Comparison of ENCODE assay signal across 8 mouse cellular contexts in genomic region chr17:84187264-84187663, GRCm38 (mm10). TPM values are rescaled to one million over a fixed set of nuclear protein-coding genes. Genes with fewer than 3 reads are reported as not detected.
A peak's percentile ranks its signal among the peaks of the same experiment; 100 is the strongest.
DNase-seq lines count a peak whose midpoint lies in the region; ATAC-seq and TF ChIP-seq lines count a peak whose summit lies in the region.
"Not testable (repeated sequence)": the region's sequence is repeated elsewhere in the genome, so short reads cannot be mapped to it uniquely, and the experiment has no call there.

No protein-coding gene starts in this region.

- not testable (repeated sequence) for TF ChIP-seq EP300 in stomach, postnatal 0 days (optimal IDR thresholded peaks at IDR 0.05)

- ATAC-seq in Patski = peak; percentile 37
- ATAC-seq in erythroblast, adult 5-6 weeks (replicated peaks; ENCODE audit: low FRiP score, poor library complexity, severe bottlenecking) = 0 out of 2 replicates have a peak, but pooled peaks have one; percentile 13
- peak; percentile 35 for ATAC-seq in hindbrain, embryonic 16.5 days
- ATAC-seq in limb, embryonic 11.5 days (ENCODE audit: insufficient number of reproducible peaks, low FRiP score, low TSS enrichment, low read depth) = not testable (repeated sequence)
- peak; percentile 21 for ATAC-seq in lung, embryonic 15.5 days (ENCODE audit: borderline replicate concordance, extremely low read depth, low FRiP score, low TSS enrichment)
- peak; percentile 32; the same call in 1 of the 2 replicates for ATAC-seq in midbrain, postnatal 0 days (ENCODE audit: low FRiP score)
- peak; percentile 53 for ATAC-seq in stomach, postnatal 0 days (ENCODE audit: low FRiP score, low TSS enrichment)

- H3K4me2 ChIP-seq in hindbrain, embryonic 16.5 days (ENCODE audit: low read length) = peak overlapping the region; percentile 94
- peak overlapping the region; percentile 88 for H3K4me2 ChIP-seq in limb, embryonic 11.5 days (ENCODE audit: low read depth, severe bottlenecking)
- H3K4me2 ChIP-seq in lung, embryonic 15.5 days = peak overlapping the region; percentile 94
- peak overlapping the region; percentile 88 for H3K4me2 ChIP-seq in midbrain, postnatal 0 days (ENCODE audit: low read depth, low read length, poor library complexity, severe bottlenecking)
- peak overlapping the region; percentile 73 for H3K4me2 ChIP-seq in stomach, postnatal 0 days (replicated peaks; ENCODE audit: low read depth)

- CTCF ChIA-PET in Patski (lab: Charles Lee) = interaction anchor here (0.8 to 1.6 kb wide), 4 partner anchors 69 to 183 kb away, joined by 3 to 8 read pairs (median 3); no protein-coding TSS in a partner anchor

- 1% methylated on average over 12 of the region's 37 CpGs for WGBS in heart, embryonic 10.5 days
- 0% methylated on average over 10 of the region's 37 CpGs for WGBS in hindbrain, embryonic 16.5 days
- WGBS in limb, embryonic 11.5 days = 0% methylated on average over 9 of the region's 37 CpGs
- WGBS in lung, embryonic 15.5 days = 0% methylated on average over 15 of the region's 37 CpGs
- 0% methylated on average over 5 of the region's 37 CpGs for WGBS in midbrain, postnatal 0 days
- 0% methylated on average over 8 of the region's 37 CpGs for WGBS in stomach, postnatal 0 days

- TF ChIP-seq CTCF in Patski (IDR thresholded peaks at IDR 0.05); midbrain, postnatal 0 days (IDR thresholded peaks at IDR 0.05); stomach, postnatal 0 days (IDR thresholded peaks at IDR 0.05; ENCODE audit: low read depth): not testable (repeated sequence)

- H3K27me3 ChIP-seq in Patski; heart, embryonic 10.5 days (ENCODE audit: insufficient read depth, poor library complexity, severe bottlenecking); hindbrain, embryonic 16.5 days (replicated peaks; ENCODE audit: control insufficient read depth, insufficient read depth, low read length); limb, embryonic 11.5 days (ENCODE audit: control insufficient read depth, insufficient read depth, low read length); lung, embryonic 15.5 days; midbrain, postnatal 0 days (ENCODE audit: insufficient read depth, low read length); stomach, postnatal 0 days (ENCODE audit: control insufficient read depth, insufficient read depth, low read length): not testable (repeated sequence)

- POLR2A ChIA-PET in Patski (lab: Charles Lee) = interaction anchor here (1.0 to 3.0 kb wide), 5 partner anchors 41 to 159 kb away, joined by 3 to 20 read pairs (median 5); no protein-coding TSS in a partner anchor

- H3K9me3 ChIP-seq in heart, embryonic 10.5 days; hindbrain, embryonic 16.5 days (ENCODE audit: control insufficient read depth, low read length); limb, embryonic 11.5 days (ENCODE audit: control insufficient read depth, low read length); lung, embryonic 15.5 days; midbrain, postnatal 0 days (ENCODE audit: low read length); stomach, postnatal 0 days (ENCODE audit: control insufficient read depth, low read length): not testable (repeated sequence)

- in situ Hi-C loops in Patski (cut with MboI; ENCODE audit: low pct_unique_long_range_greater_than_20kb) = not testable (repeated sequence)

- peak overlapping the region; percentile 88 for H3K4me3 ChIP-seq in heart, embryonic 10.5 days
- peak overlapping the region; percentile 47 for H3K4me3 ChIP-seq in hindbrain, embryonic 16.5 days (ENCODE audit: low read length)
- H3K4me3 ChIP-seq in limb, embryonic 11.5 days (ENCODE audit: low read depth, low read length) = peak overlapping the region; percentile 99
- peak overlapping the region; percentile 87 for H3K4me3 ChIP-seq in lung, embryonic 15.5 days
- H3K4me3 ChIP-seq in midbrain, postnatal 0 days (ENCODE audit: low read depth, low read length) = peak overlapping the region; percentile 45
- peak overlapping the region; percentile 88 for H3K4me3 ChIP-seq in stomach, postnatal 0 days (ENCODE audit: low read depth, low read length)

- peak overlapping the region; percentile 72 for H3K9ac ChIP-seq in hindbrain, embryonic 16.5 days (ENCODE audit: low read depth, low read length)
- H3K9ac ChIP-seq in limb, embryonic 11.5 days (ENCODE audit: low read length) = peak overlapping the region; percentile 99
- peak overlapping the region; percentile 91 for H3K9ac ChIP-seq in lung, embryonic 15.5 days
- H3K9ac ChIP-seq in midbrain, postnatal 0 days (replicated peaks; ENCODE audit: low read length, poor library complexity, severe bottlenecking) = peak overlapping the region; percentile 47
- peak overlapping the region; percentile 97 for H3K9ac ChIP-seq in stomach, postnatal 0 days (ENCODE audit: low read length)

- DNase-seq in Patski (ENCODE audit: low read depth, low spot score); heart, embryonic 10.5 days (ENCODE audit: low spot score); limb, embryonic 11.5 days (ENCODE audit: low spot score); midbrain, postnatal 0 days (ENCODE audit: low spot score); stomach, postnatal 0 days (ENCODE audit: low spot score): not testable (repeated sequence)

- H3K4me1 ChIP-seq in heart, embryonic 10.5 days = peaks cover 56% of the 10 kb centered on the region
- H3K4me1 ChIP-seq in hindbrain, embryonic 16.5 days (ENCODE audit: control insufficient read depth, insufficient read depth, low read depth, low read length) = peaks cover 17% of the 10 kb centered on the region
- peaks cover 29% of the 10 kb centered on the region for H3K4me1 ChIP-seq in limb, embryonic 11.5 days (ENCODE audit: control insufficient read depth, insufficient read depth, low read length)
- H3K4me1 ChIP-seq in lung, embryonic 15.5 days = peaks cover 29% of the 10 kb centered on the region
- not testable (repeated sequence) for H3K4me1 ChIP-seq in midbrain, postnatal 0 days (ENCODE audit: insufficient read depth, low read length)
- H3K4me1 ChIP-seq in stomach, postnatal 0 days (replicated peaks; ENCODE audit: control insufficient read depth, insufficient read depth) = peaks cover 12% of the 10 kb centered on the region

- H3K36me3 ChIP-seq in heart, embryonic 10.5 days = peaks cover 23% of the 10 kb centered on the region
- H3K36me3 ChIP-seq in hindbrain, embryonic 16.5 days (ENCODE audit: control insufficient read depth, insufficient read depth, low read length); lung, embryonic 15.5 days; midbrain, postnatal 0 days (ENCODE audit: insufficient read depth, low read length): not testable (repeated sequence)
- peaks cover 16% of the 10 kb centered on the region for H3K36me3 ChIP-seq in limb, embryonic 11.5 days (ENCODE audit: control insufficient read depth, insufficient read depth, low read length)
- H3K36me3 ChIP-seq in stomach, postnatal 0 days (ENCODE audit: control insufficient read depth, insufficient read depth, low read length) = peaks cover 15% of the 10 kb centered on the region

- H3K27ac ChIP-seq in heart, embryonic 10.5 days = peak overlapping the region; percentile 96
- peak overlapping the region; percentile 82 for H3K27ac ChIP-seq in hindbrain, embryonic 16.5 days (ENCODE audit: low read depth, low read length)
- peak overlapping the region; percentile 96 for H3K27ac ChIP-seq in limb, embryonic 11.5 days (replicated peaks; ENCODE audit: low read depth, low read length)
- H3K27ac ChIP-seq in lung, embryonic 15.5 days = peak overlapping the region; percentile 100
- H3K27ac ChIP-seq in midbrain, postnatal 0 days (ENCODE audit: low read depth, low read length) = peak overlapping the region; percentile 67
- peak overlapping the region; percentile 99 for H3K27ac ChIP-seq in stomach, postnatal 0 days (replicated peaks)

RNA-seq across cellular contexts. Expression of gene Zfp36l2, which starts 0.5 kb away (rescaled TPM):
- polyA plus RNA-seq in Patski (2021) = 68.0 TPM
- 50.2 and 57.8 TPM in 2 replicates for total RNA-seq in erythroblast, adult 5-6 weeks (2015; ENCODE audit: low replicate concordance)
- total RNA-seq in erythroblast, adult 5-6 weeks (2017; ENCODE audit: low replicate concordance) = 23.0 and 25.8 TPM in 2 replicates
- 5.2 and 10.4 TPM in 2 replicates for polyA plus RNA-seq in heart, embryonic 10.5 days (2016; fragmentation: Nextera tagmentation; extraction: Ambion mirVana)
- 3.9 and 4.2 TPM in 2 replicates for polyA plus RNA-seq in hindbrain, embryonic 16.5 days (2015; fragmentation: Nextera tagmentation; extraction: Ambion mirVana)
- polyA plus RNA-seq in limb, embryonic 11.5 days (2014; fragmentation: Nextera tagmentation; extraction: Ambion mirVana) = 24.7 and 27.2 TPM in 2 replicates
- 14.8 and 15.9 TPM in 2 replicates for polyA plus RNA-seq in lung, embryonic 15.5 days (2015; fragmentation: Nextera tagmentation; extraction: Ambion mirVana)
- 12.9 and 17.7 TPM in 2 replicates for total RNA-seq in midbrain, postnatal 0 days (2014; rRNA removed)
- polyA plus RNA-seq in midbrain, postnatal 0 days (2015; fragmentation: Nextera tagmentation; extraction: Ambion mirVana) = 5.1 and 5.9 TPM in 2 replicates
- 17.5 and 18.3 TPM in 2 replicates for polyA plus RNA-seq in stomach, postnatal 0 days (2015; fragmentation: Nextera tagmentation; extraction: Ambion mirVana)

Comparison
In these comparisons a context has a peak if more than half of its experiments do, and no peak if none do; other contexts are left out.
1. H3K4me3 ChIP-seq: peak in every context shown above with its lines; median percentile 99 in limb, embryonic 11.5 days; 88 in heart, embryonic 10.5 days; 88 in stomach, postnatal 0 days; 87 in lung, embryonic 15.5 days; 47 in hindbrain, embryonic 16.5 days; 45 in midbrain, postnatal 0 days.
2. H3K9ac ChIP-seq: peak in every context shown above with its lines; median percentile 99 in limb, embryonic 11.5 days; 97 in stomach, postnatal 0 days; 91 in lung, embryonic 15.5 days; 72 in hindbrain, embryonic 16.5 days; 47 in midbrain, postnatal 0 days.